Mouse (Mus musculus): ENCODE results near the gene Colgalt1. TPM values are rescaled to one million over a fixed set of nuclear protein-coding genes. Genes with fewer than 3 reads are reported as not detected.

The Colgalt1 gene
- polyA plus RNA-seq, 1 experiment from 2014 or later: 46.6 TPM

DNA sequence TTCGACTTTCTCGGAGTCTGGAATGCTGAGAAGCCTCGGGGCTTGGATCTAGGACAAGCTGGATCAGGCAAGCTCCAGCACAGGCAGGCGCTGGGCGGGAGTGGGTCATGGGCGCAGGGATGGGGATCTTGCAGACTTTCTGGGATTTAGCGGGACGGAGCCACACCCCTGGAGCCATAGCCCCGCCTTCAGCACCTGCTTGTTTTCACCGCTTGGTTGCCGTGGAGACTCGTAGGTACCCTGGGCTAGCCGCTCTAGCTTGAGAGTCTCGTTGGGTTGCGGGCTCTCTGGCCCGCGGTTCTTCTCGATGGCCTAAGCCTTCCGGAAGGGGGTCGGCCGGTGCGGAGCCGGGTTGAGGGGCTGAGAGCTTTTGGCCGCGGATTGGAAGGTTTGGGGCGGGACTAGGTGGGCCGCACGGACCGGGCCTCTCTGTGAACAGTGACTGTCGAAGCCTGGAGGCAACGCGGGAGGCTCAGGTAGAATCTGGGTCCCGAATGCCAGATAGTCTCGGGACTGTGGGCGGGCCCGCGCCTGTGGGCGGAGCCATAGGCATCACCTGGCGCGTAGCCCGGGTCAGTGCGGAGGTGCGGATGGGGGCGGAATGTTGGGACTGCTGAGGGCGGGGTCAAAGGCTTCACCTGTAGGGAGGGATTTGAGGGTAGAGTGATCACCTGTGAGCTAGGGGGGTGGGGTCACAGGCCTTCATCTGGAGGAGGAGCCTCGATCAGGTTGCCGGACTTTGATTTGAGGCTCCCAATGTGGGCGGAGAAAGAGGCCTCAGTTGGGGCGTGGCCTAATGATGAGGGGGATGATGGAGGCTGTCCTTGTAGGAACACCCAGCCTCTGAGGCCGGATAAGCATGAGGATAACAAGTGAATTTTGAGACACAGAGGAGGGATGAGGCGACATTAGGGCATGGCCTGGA lies 41.2 kb upstream of the Colgalt1 start:
- WGBS: under 1% methylated on average over 51 of the region's 51 CpGs
- Histone ChIP-seq H3K9ac (ENCODE audit: low read length) (peak overlapping the region; percentile 48; the same call in 1 of the 2 replicates), H3K4me1 (ENCODE audit: control insufficient read depth, insufficient read depth, low read length) (peaks cover 8% of the 10 kb centered on the region; the same call in 1 of the 2 replicates), H3K36me3 (ENCODE audit: control insufficient read depth, insufficient read depth, low read length) (no peaks in the 10 kb centered on the region), H3K27me3 (ENCODE audit: control insufficient read depth, insufficient read depth, low read length) (peaks cover 12% of the 10 kb centered on the region; the same call in 1 of the 2 replicates), H3K9me3 (ENCODE audit: control insufficient read depth, low read length) (no peaks in the 10 kb centered on the region), H3K4me2 (ENCODE audit: low read depth, severe bottlenecking) (peak overlapping the region; percentile 86), H3K4me3 (ENCODE audit: low read depth, low read length) (peak overlapping the region; percentile 65), H3K27ac (replicated peaks; ENCODE audit: low read depth, low read length) (peak overlapping the region; percentile 50; the same call in 1 of the 2 replicates)
- DNase-seq (ENCODE audit: low spot score) (peak; percentile 90), ATAC-seq (ENCODE audit: insufficient number of reproducible peaks, low FRiP score, low TSS enrichment, low read depth) (peak; percentile 69)

DNA sequence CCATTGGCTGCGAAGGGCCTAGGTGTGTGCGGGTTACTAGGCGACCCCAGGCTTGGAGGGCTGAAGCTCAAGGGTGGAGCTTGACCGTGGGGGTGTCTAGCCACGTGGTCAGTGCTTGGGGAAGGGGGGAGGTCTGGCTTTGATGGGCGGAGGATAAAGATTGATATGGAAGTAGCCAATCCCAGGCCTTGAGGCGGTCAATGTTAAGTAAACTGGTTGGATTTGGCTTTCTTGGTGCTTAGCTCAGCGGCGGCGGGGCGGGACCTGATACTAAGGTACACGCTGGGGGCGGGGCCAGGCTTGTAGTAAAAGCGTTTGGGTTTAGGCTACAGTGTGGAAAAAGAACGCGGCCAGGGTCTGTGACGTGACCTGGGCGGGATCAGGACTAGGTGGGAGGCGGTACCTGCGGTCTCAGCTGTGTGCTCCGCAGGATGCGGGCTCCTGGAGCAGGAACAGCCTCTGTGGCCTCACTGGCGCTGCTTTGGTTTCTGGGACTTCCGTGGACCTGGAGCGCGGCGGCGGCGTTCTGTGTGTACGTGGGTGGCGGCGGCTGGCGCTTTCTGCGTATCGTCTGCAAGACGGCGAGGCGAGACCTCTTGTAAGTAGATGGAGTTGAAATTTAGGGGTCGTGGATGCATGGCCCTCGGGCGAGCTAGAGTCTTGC lies 40.4 kb upstream of the Colgalt1 start:
- H3K36me3 ChIP-seq (ENCODE audit: control insufficient read depth, insufficient read depth, low read length): no peaks in the 10 kb centered on the region
- H3K27ac ChIP-seq (replicated peaks; ENCODE audit: low read depth, low read length): no peak overlapping the region
- peak overlapping the region; percentile 56 for H3K9ac ChIP-seq (ENCODE audit: low read length)
- DNase-seq (ENCODE audit: low spot score) (peak; percentile 93), ATAC-seq (ENCODE audit: insufficient number of reproducible peaks, low FRiP score, low TSS enrichment, low read depth) (peak; percentile 89)
- WGBS: under 1% methylated on average over 41 of the region's 41 CpGs
- H3K4me2 ChIP-seq (ENCODE audit: low read depth, severe bottlenecking): peak overlapping the region; percentile 86
- no peaks in the 10 kb centered on the region for H3K9me3 ChIP-seq (ENCODE audit: control insufficient read depth, low read length)
- peaks cover 12% of the 10 kb centered on the region; the same call in 1 of the 2 replicates for H3K27me3 ChIP-seq (ENCODE audit: control insufficient read depth, insufficient read depth, low read length)
- peak overlapping the region; percentile 65 for H3K4me3 ChIP-seq (ENCODE audit: low read depth, low read length)
- peaks cover 8% of the 10 kb centered on the region; the same call in 1 of the 2 replicates for H3K4me1 ChIP-seq (ENCODE audit: control insufficient read depth, insufficient read depth, low read length)

DNA sequence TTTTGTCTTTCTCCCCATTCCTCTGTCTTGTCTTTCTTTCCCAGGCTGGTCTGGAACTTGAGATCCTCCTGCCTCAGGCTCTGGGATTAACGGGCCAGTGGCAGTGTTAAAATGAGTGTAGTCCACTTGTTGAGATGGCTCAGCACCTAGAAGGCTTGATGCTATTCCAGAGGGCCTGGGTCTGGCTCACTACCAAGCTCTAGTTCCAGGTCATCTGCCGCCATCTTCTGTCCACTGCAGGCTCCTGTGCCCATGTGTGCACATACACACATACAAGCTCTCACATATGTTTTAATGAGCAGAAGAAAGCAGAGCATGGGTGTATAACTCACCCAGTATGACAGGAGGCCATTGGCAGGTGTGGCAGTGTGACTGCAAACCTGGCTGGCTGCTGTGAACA lies 38.7 kb upstream of the Colgalt1 start:
- Histone ChIP-seq H3K9ac (ENCODE audit: low read length) (no peak overlapping the region), H3K27me3 (ENCODE audit: control insufficient read depth, insufficient read depth, low read length) (peaks cover 12% of the 10 kb centered on the region; the same call in 1 of the 2 replicates), H3K27ac (replicated peaks; ENCODE audit: low read depth, low read length) (no peak overlapping the region), H3K4me3 (ENCODE audit: low read depth, low read length) (no peak overlapping the region), H3K4me2 (ENCODE audit: low read depth, severe bottlenecking) (no peak overlapping the region), H3K4me1 (ENCODE audit: control insufficient read depth, insufficient read depth, low read length) (peaks cover 8% of the 10 kb centered on the region; the same call in 1 of the 2 replicates), H3K9me3 (ENCODE audit: control insufficient read depth, low read length) (no peaks in the 10 kb centered on the region), H3K36me3 (ENCODE audit: control insufficient read depth, insufficient read depth, low read length) (no peaks in the 10 kb centered on the region)
- ATAC-seq (ENCODE audit: insufficient number of reproducible peaks, low FRiP score, low TSS enrichment, low read depth) (no peak), DNase-seq (ENCODE audit: low spot score) (no peak)
- 90% methylated on average over 2 of the region's 2 CpGs for WGBS

DNA sequence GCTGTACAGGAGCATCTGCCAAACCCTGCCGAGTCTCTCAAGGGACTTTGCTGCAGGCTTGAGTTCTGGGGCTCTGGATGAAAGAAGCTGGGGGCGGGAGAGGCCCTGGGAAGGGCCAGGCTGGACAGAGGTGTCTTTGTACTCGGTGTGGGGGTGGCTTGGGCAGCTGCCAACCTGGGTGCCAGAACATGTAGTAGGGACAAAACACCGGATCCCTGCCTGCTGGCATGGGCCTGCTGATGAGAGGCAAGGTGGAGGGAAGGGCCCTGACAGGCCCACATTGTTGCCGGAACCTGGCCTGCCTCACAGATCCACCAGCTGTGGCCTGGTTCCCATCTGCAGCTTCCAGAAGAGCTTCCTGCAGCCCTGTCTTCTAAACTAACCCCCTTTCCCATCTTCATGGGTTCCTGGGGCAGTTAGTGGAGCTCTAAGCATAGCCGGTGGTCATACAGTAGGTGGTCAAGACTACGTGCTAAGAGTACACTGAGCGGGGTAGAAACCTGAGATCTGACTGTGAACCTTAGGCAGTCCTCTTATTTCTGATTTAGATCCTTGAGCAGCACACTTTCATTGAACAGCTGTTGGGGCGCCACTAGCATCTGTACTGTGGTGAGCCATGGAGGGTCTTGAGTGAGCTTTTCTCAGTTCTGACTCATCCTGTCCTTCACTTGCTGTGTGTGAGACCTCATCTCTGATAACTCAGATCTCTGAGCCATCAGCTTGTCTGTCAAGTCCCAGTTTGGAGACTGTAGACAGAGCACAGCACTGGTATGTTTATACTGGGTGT lies 37.8 kb upstream of the Colgalt1 start:
- Histone ChIP-seq H3K4me1 (ENCODE audit: control insufficient read depth, insufficient read depth, low read length) (peaks cover 8% of the 10 kb centered on the region; the same call in 1 of the 2 replicates), H3K9ac (ENCODE audit: low read length) (no peak overlapping the region), H3K27ac (replicated peaks; ENCODE audit: low read depth, low read length) (no peak overlapping the region), H3K27me3 (ENCODE audit: control insufficient read depth, insufficient read depth, low read length) (peaks cover 7% of the 10 kb centered on the region; the same call in 1 of the 2 replicates), H3K4me2 (ENCODE audit: low read depth, severe bottlenecking) (no peak overlapping the region), H3K9me3 (ENCODE audit: control insufficient read depth, low read length) (no peaks in the 10 kb centered on the region), H3K36me3 (ENCODE audit: control insufficient read depth, insufficient read depth, low read length) (no peaks in the 10 kb centered on the region), H3K4me3 (ENCODE audit: low read depth, low read length) (no peak overlapping the region)
- DNase-seq (ENCODE audit: low spot score) (no peak), ATAC-seq (ENCODE audit: insufficient number of reproducible peaks, low FRiP score, low TSS enrichment, low read depth) (no peak)
- WGBS: 87% methylated on average over 9 of the region's 9 CpGs

DNA sequence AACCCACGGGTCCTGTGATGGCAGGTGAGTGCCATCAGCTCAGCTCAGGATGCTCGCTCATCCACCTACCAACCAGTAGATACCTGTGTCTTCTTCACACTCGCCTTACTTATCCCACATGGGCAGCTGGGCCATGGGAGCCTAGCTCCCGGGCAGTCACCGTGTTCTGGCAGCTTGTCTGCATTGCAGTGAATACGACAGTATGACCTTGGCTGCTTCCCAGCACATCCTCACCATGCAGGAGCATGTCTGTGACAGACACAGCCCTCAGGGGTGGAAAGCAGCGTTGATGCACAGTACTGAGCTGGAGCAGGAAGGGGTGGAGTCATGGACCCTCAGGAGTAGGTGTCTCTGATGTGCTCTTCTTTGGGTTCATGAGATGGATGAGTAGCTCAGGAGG lies 36.4 kb upstream of the Colgalt1 start:
- 76% methylated on average over 7 of the region's 7 CpGs for WGBS
- Histone ChIP-seq H3K9me3 (ENCODE audit: control insufficient read depth, low read length) (no peaks in the 10 kb centered on the region), H3K36me3 (ENCODE audit: control insufficient read depth, insufficient read depth, low read length) (no peaks in the 10 kb centered on the region), H3K4me3 (ENCODE audit: low read depth, low read length) (no peak overlapping the region), H3K4me2 (ENCODE audit: low read depth, severe bottlenecking) (no peak overlapping the region), H3K27ac (replicated peaks; ENCODE audit: low read depth, low read length) (no peak overlapping the region), H3K4me1 (ENCODE audit: control insufficient read depth, insufficient read depth, low read length) (0 out of 2 replicates have a peak, but pooled peaks cover 3% of the 10 kb centered on the region), H3K9ac (ENCODE audit: low read length) (no peak overlapping the region), H3K27me3 (ENCODE audit: control insufficient read depth, insufficient read depth, low read length) (no peaks in the 10 kb centered on the region)
- ATAC-seq (ENCODE audit: insufficient number of reproducible peaks, low FRiP score, low TSS enrichment, low read depth): no peak
- no peak for DNase-seq (ENCODE audit: low spot score)

- ATAC-seq (ENCODE audit: insufficient number of reproducible peaks, low FRiP score, low TSS enrichment, low read depth): no peak
- H3K27me3 ChIP-seq (ENCODE audit: control insufficient read depth, insufficient read depth, low read length): no peaks in the 10 kb centered on the region
- H3K4me2 ChIP-seq (ENCODE audit: low read depth, severe bottlenecking): no peak overlapping the region
- no peak overlapping the region for H3K27ac ChIP-seq (replicated peaks; ENCODE audit: low read depth, low read length)
- H3K9me3 ChIP-seq (ENCODE audit: control insufficient read depth, low read length): no peaks in the 10 kb centered on the region
- H3K9ac ChIP-seq (ENCODE audit: low read length): no peak overlapping the region
- DNase-seq (ENCODE audit: low spot score): no peak
- 74% methylated on average over 1 of the region's 1 CpGs for WGBS
- no peak overlapping the region for H3K4me3 ChIP-seq (ENCODE audit: low read depth, low read length)
- no peaks in the 10 kb centered on the region for H3K36me3 ChIP-seq (ENCODE audit: control insufficient read depth, insufficient read depth, low read length)
- 0 out of 2 replicates have a peak, but pooled peaks cover 3% of the 10 kb centered on the region for H3K4me1 ChIP-seq (ENCODE audit: control insufficient read depth, insufficient read depth, low read length)
Measured at GRCm38 (mm10) chr8:71575020-71575419, 35.8 kb upstream of the Colgalt1 start.

DNA sequence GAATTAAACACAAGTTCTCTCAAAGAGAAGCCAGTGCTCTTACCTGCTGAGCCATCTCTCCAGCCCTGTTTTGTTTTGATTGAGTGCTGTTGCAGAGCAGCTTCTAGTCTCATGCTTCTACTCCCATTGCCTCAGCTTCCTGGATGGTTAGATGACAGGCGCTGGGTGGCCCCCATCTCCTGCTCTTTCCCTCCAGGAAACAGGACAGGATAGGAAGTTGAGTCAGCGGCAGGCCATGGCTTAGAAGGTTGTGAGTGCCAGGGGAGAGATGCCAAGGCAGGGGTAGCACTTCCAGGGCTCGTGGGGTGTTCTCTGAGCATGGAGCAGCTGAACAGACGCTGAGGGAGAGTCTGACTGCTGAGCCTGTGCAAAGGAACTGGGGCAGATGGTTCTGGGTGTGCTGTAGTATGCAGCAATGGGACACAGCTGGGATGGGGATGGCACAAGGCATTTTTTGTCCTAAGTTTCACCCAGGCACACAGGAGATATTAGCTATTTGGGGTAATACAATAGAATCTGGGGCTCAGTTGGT lies 32.9 kb upstream of the Colgalt1 start:
- H3K4me3 ChIP-seq (ENCODE audit: low read depth, low read length): no peak overlapping the region
- no peak for ATAC-seq (ENCODE audit: insufficient number of reproducible peaks, low FRiP score, low TSS enrichment, low read depth)
- no peaks in the 10 kb centered on the region for H3K4me1 ChIP-seq (ENCODE audit: control insufficient read depth, insufficient read depth, low read length)
- no peak for DNase-seq (ENCODE audit: low spot score)
- H3K9me3 ChIP-seq (ENCODE audit: control insufficient read depth, low read length): no peaks in the 10 kb centered on the region
- H3K27me3 ChIP-seq (ENCODE audit: control insufficient read depth, insufficient read depth, low read length): no peaks in the 10 kb centered on the region
- 80% methylated on average over 4 of the region's 4 CpGs for WGBS
- H3K9ac ChIP-seq (ENCODE audit: low read length): no peak overlapping the region
- no peaks in the 10 kb centered on the region for H3K36me3 ChIP-seq (ENCODE audit: control insufficient read depth, insufficient read depth, low read length)
- H3K27ac ChIP-seq (replicated peaks; ENCODE audit: low read depth, low read length): no peak overlapping the region
- H3K4me2 ChIP-seq (ENCODE audit: low read depth, severe bottlenecking): no peak overlapping the region
